Mouse (Mus musculus): Measurements from ENCODE around the gene Lrsam1. TPM values are rescaled to one million over a fixed set of nuclear protein-coding genes. Genes with fewer than 3 reads are reported as not detected.

Gene Lrsam1
- total and polyA plus RNA-seq, 2 experiments from 2014 or later, result 22.1 to 37.9 TPM

DNA sequence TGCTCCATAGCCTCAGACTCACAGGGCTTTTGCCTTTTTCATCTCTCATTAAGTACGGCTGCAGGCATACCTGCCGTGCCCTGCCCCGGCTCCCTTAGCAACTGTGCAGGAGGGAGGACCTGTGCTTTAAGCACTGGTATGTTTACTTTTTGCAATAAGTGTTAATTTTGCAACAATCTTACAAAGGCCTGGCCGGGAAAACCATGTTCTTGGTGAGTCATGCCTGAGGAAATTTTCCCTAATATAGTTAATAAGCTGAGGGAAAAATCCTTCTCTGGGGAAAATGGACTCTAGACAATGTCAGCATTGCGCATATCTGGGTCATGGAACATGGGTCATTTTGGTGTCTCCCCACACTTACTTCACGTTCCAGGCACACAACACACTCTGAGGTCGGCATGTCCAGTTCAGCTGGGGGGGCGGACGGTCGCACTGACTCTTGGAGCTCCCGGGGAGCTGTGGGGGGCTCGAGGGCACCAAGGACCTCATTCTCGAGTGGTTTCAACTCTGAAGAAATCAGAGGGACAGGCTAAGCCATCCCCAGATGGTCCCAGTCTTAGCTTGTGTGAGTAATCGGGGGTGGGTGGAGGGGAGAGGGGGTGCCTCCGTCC is 33.7 kb downstream of the Lrsam1 start:
- H3K9ac ChIP-seq (replicated peaks; ENCODE audit: low read length), result no peak overlapping the region
- ATAC-seq, result no peak

GRCm38 (mm10) chr2:32926330-32927075 is 34.9 kb downstream of the Lrsam1 start:
- no peaks in the 10 kb centered on the region for H3K4me1 ChIP-seq (ENCODE audit: insufficient read depth, low read length)
- H3K36me3 ChIP-seq (ENCODE audit: insufficient read depth, low read length), result peaks cover 37% of the 10 kb centered on the region
- ATAC-seq (no peak), DNase-seq (ENCODE audit: low spot score) (no peak)
- 86% methylated on average over 12 of the region's 12 CpGs for WGBS
- TF ChIP-seq CTCF (IDR thresholded peaks at IDR 0.05; ENCODE audit: low read depth), result no peak
- peak overlapping the region; percentile 41; the same call in 1 of the 2 replicates for H3K27ac ChIP-seq
- H3K4me2 ChIP-seq (ENCODE audit: low read depth, low read length), result no peak overlapping the region
- no peaks in the 10 kb centered on the region for H3K27me3 ChIP-seq (ENCODE audit: insufficient read depth, low read length)
- H3K9me3 ChIP-seq (ENCODE audit: low read length), result no peaks in the 10 kb centered on the region
- H3K4me3 ChIP-seq (ENCODE audit: low read length), result no peak overlapping the region
- no peak overlapping the region for H3K9ac ChIP-seq (replicated peaks; ENCODE audit: low read length)

More for the DNA sequence above, 33.7 kb downstream of the Lrsam1 start:
- DNase-seq (ENCODE audit: low spot score), result no peak
- WGBS, result 72% methylated on average over 15 of the region's 15 CpGs
- H3K36me3 ChIP-seq (ENCODE audit: insufficient read depth, low read length), result peaks cover 32% of the 10 kb centered on the region
- H3K4me1 ChIP-seq (ENCODE audit: insufficient read depth, low read length), result no peaks in the 10 kb centered on the region
- no peak for TF ChIP-seq CTCF (IDR thresholded peaks at IDR 0.05; ENCODE audit: low read depth)
- no peaks in the 10 kb centered on the region for H3K9me3 ChIP-seq (ENCODE audit: low read length)
- no peak overlapping the region for H3K4me3 ChIP-seq (ENCODE audit: low read length)
- H3K27ac ChIP-seq, result no peak overlapping the region
- H3K27me3 ChIP-seq (ENCODE audit: insufficient read depth, low read length), result no peaks in the 10 kb centered on the region
- no peak overlapping the region for H3K4me2 ChIP-seq (ENCODE audit: low read depth, low read length)

DNA sequence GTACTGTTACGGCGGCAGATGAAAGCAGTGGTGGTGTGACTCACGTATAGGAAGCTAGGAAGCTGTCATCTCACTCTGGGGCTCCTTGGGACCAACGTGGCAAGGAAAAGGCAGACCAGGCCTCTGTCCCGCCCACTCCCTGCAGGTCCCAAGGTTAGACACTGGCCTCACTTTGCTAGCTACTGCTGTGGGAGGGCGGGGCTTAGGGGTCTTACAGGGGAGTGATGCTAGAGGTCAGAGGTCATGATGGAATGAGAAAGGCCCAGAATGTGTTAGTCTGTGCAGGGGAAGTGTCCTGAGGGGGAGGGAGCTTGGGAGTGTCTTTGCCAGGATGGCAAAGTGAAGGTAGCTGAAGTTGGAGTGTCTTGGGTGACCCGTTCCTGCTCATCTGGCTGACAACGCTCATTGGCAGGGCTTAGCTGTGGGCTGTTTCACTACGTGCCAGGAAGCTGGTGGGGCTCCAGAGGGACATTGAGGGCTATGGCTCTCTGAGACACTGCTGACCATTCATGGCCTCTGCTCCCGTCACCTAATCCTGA is 37.0 kb downstream of the Lrsam1 start:
- no peak for DNase-seq (ENCODE audit: low spot score)
- Histone ChIP-seq H3K9ac (replicated peaks; ENCODE audit: low read length) (no peak overlapping the region), H3K9me3 (ENCODE audit: low read length) (no peaks in the 10 kb centered on the region), H3K27ac (no peak overlapping the region), H3K4me2 (ENCODE audit: low read depth, low read length) (no peak overlapping the region), H3K4me1 (ENCODE audit: insufficient read depth, low read length) (no peaks in the 10 kb centered on the region), H3K4me3 (ENCODE audit: low read length) (no peak overlapping the region), H3K36me3 (ENCODE audit: insufficient read depth, low read length) (peaks cover 55% of the 10 kb centered on the region), H3K27me3 (ENCODE audit: insufficient read depth, low read length) (no peaks in the 10 kb centered on the region)
- WGBS, result 67% methylated on average over 10 of the region's 10 CpGs
- TF ChIP-seq CTCF (IDR thresholded peaks at IDR 0.05; ENCODE audit: low read depth), result no peak
- ATAC-seq, result no peak

GRCm38 (mm10) chr2:32923551-32924250 is 37.7 kb downstream of the Lrsam1 start:
- 93% methylated on average over 24 of the region's 24 CpGs for WGBS
- Histone ChIP-seq H3K36me3 (ENCODE audit: insufficient read depth, low read length) (peaks cover 61% of the 10 kb centered on the region), H3K9me3 (ENCODE audit: low read length) (no peaks in the 10 kb centered on the region), H3K9ac (replicated peaks; ENCODE audit: low read length) (no peak overlapping the region), H3K4me3 (ENCODE audit: low read length) (no peak overlapping the region), H3K4me1 (ENCODE audit: insufficient read depth, low read length) (no peaks in the 10 kb centered on the region), H3K27me3 (ENCODE audit: insufficient read depth, low read length) (no peaks in the 10 kb centered on the region), H3K27ac (no peak overlapping the region), H3K4me2 (ENCODE audit: low read depth, low read length) (no peak overlapping the region)
- no peak for ATAC-seq
- no peak for TF ChIP-seq CTCF (IDR thresholded peaks at IDR 0.05; ENCODE audit: low read depth)
- no peak for DNase-seq (ENCODE audit: low spot score)

DNA sequence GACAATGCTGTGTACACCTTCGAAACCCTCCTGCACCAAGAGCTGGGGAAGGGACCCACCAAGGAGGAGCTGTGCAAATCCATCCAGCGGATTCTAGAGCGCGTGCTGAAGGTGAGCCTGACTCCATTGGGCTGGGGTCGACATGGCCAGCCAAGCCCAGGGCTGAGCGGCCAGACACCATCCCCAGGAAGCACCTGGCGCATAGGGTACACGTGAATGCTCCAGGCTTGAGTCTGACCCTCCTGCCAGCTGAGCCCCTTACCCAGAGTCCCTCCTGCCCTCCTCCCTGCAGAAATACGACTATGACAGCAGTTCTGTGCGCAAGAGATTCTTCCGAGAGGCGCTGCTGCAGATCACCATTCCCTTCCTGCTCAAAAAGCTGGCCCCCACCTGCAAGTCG is 38.9 kb downstream of the Lrsam1 start:
- Histone ChIP-seq H3K4me1 (ENCODE audit: insufficient read depth, low read length) (no peaks in the 10 kb centered on the region), H3K9me3 (ENCODE audit: low read length) (no peaks in the 10 kb centered on the region), H3K36me3 (ENCODE audit: insufficient read depth, low read length) (peaks cover 61% of the 10 kb centered on the region), H3K4me2 (ENCODE audit: low read depth, low read length) (no peak overlapping the region), H3K9ac (replicated peaks; ENCODE audit: low read length) (no peak overlapping the region), H3K27me3 (ENCODE audit: insufficient read depth, low read length) (no peaks in the 10 kb centered on the region), H3K27ac (no peak overlapping the region), H3K4me3 (ENCODE audit: low read length) (no peak overlapping the region)
- no peak for TF ChIP-seq CTCF (IDR thresholded peaks at IDR 0.05; ENCODE audit: low read depth)
- 89% methylated on average over 13 of the region's 13 CpGs for WGBS
- no peak for ATAC-seq
- DNase-seq (ENCODE audit: low spot score), result no peak

DNA sequence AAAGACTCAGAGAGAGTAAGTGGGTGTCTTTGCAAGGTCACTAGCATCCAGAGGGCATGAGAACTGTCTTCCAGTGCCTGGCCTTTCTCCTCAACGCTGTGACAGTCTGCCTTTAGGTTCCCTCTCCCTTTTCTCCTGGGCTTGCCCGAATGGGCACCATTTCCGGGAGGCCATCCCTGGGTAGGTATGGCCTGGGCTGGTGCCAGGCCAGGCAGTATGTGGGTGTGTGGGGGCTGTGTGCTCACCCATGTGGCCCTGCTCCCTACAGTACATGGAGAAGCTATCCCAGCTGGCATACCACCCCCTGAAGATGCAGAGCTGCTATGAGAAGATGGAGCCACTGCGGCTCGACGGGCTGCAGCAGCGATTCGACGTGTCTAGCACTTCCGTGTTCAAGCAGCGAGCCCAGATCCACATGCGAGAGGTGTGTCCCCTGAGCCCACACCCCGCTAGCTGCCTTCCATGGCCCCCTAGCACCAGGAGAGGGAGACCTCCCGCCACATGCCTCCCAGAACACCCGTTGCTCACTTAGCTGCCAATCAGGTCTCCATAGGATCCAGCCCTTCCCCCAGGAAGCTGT is 39.5 kb downstream of the Lrsam1 start:
- Histone ChIP-seq H3K9ac (replicated peaks; ENCODE audit: low read length) (no peak overlapping the region), H3K4me1 (ENCODE audit: insufficient read depth, low read length) (no peaks in the 10 kb centered on the region), H3K4me3 (ENCODE audit: low read length) (no peak overlapping the region), H3K9me3 (ENCODE audit: low read length) (no peaks in the 10 kb centered on the region), H3K27me3 (ENCODE audit: insufficient read depth, low read length) (no peaks in the 10 kb centered on the region), H3K36me3 (ENCODE audit: insufficient read depth, low read length) (peaks cover 59% of the 10 kb centered on the region), H3K27ac (no peak overlapping the region), H3K4me2 (ENCODE audit: low read depth, low read length) (no peak overlapping the region)
- 86% methylated on average over 15 of the region's 15 CpGs for WGBS
- ATAC-seq (no peak), DNase-seq (ENCODE audit: low spot score) (no peak)
- no peak for TF ChIP-seq CTCF (IDR thresholded peaks at IDR 0.05; ENCODE audit: low read depth)
